Mouse (Mus musculus) layer of hippocampus, postnatal 25 days (tissue): Measurements from ENCODE around the gene Fam83d. TPM values are rescaled to one million over a fixed set of nuclear protein-coding genes. Genes with fewer than 3 reads are reported as not detected.
A peak's percentile ranks its signal among the peaks of the same experiment; 100 is the strongest.
"Not testable (repeated sequence)": the region's sequence is repeated elsewhere in the genome, so short reads cannot be mapped to it uniquely, and the experiment has no call there.

ENCODE experiments used
- DNase-seq, 2 experiments: peaks; one replicate each; pipeline ENCODE4 v3.0.0; 2022; ENCODE audit warnings: mixed read lengths in 2 of 2, low spot score in 1 of 2; ENCODE audit errors: extremely low spot score in 1 of 2
- total RNA-seq, 2 experiments: library from RNA; stranded (reverse); gene quantifications; 2 replicates each; pipeline ENCODE4 v1.2.3; 2021

Fam83d gene
- 1 to 10 TPM; 5.2 to 6.5 TPM for total RNA-seq

GRCm38 (mm10) chr2:158767742-158768339 lies at the start of gene Fam83d:
TSS of gene Fam83d (plus strand) at chr2:158768093.
- DNase-seq, result peak; percentile 85 to 89

DNA sequence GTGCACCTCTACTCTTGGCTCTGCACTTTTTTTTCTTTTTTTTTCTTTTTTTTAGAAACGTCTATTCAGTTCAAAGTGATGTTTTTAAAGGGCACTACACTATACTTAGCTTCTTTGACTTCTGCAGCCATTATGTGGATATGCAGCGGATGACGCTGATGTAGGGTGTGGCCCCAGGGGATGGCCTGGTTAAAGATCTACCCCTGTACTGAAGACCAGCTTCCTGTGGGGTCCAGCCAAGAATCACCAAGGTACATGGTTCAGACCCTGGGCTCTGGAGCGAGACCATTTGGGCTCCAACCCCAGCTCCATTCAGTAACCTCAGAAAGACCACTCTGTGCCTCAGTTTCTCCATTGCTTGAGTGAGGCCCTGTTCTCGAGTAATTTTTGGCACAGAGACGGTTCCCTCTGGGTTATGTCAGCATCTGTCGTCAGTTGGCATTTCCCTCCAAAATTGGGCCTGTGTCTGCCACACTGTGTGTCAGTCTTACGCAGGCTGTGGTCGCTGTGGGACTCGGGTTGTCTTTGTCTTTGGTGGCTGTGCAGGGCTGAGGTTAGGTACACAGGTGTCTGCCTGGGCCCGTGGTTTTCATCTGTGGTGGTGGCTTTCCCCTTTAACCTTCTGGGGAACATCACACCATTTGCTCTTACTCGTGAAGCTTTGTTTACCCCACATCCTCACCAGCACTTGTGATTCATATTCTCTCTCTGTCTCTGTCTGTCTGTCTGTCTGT lies 48.9 kb upstream of the Fam83d start:
- no peak for DNase-seq

DNA sequence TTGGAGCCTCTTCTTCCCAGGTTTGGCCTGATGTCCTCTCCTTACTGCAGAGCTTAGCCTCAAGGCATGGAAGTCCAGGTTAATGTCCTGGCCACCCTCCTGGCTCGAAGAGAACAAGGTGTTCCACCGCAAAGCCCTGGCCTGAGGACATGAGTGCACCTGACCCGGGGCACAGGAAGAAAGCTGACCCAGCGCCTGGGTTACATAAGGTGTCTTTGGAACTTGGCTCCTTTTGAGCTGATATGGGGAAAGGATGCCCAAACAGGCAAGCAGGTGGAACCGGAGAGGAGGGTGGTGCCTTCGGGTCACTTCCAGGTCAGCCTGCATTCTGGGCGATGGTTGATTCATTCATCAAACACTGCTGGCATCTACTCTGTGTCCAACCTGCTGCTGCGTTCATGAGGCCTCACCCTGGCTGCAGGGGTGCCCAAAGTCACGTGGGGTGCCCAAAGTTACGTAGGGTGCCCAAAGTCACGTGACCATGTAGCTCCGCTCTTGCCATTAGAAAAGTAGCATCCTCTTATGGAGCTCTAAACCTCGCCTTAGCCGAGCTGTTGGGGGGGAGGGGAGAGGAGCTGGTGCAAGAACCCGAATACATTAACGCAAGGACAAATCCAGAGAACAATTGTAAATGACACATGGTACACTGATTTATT lies 47.0 kb upstream of the Fam83d start:
- DNase-seq, result no peak

GRCm38 (mm10) chr2:158721481-158721880 lies 46.4 kb upstream of the Fam83d start:
- no peak for DNase-seq

GRCm38 (mm10) chr2:158722135-158722534 lies 45.8 kb upstream of the Fam83d start:
- DNase-seq, result no peak

DNA sequence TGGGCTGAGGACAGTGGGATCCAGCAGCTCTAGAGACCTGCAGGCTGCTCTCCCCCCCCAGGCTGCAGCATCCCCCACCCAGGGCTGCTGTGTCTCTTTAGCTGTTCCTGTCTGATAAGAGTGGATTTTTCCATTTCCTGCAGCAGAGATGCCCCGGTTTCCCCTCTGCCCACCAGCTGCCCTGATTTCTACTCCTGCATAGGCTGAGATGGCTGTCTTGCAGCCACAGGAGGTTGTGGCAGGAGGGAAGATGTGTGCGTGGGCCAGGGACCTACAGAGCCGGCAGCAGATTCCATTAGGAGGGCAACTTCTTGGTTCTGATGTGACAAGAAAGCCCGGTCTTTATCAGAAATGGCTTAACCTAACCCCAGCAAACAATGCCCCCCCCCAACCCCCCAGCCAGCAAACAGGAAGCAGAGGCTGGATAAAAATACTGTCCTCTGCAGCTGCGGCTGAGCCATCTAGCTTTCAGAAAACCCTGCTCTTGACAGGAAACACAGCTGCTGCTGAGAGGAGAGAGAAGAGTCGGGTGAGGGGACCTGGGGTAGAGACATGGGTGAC lies 44.8 kb upstream of the Fam83d start:
- DNase-seq, result no peak

DNA sequence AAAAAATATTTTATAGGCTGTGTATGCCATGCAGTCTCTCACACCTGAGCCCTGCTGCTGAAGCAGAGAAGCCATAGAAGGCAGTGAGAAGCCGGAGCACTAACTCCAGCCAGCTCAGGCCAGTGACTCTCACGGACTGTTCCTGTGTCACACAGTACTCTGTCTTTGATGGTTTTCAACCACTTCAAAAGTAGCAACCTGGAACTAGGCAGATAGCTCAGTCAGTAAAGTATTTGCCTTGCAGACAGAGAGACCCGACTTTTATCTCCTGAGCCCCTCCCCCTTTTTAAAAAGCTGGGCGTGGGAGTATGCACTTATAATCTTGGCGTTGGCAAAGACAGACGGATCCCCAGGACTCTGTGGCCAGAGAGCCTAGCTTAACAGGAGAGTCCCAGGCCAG lies 44.1 kb upstream of the Fam83d start:
- no peak for DNase-seq

DNA sequence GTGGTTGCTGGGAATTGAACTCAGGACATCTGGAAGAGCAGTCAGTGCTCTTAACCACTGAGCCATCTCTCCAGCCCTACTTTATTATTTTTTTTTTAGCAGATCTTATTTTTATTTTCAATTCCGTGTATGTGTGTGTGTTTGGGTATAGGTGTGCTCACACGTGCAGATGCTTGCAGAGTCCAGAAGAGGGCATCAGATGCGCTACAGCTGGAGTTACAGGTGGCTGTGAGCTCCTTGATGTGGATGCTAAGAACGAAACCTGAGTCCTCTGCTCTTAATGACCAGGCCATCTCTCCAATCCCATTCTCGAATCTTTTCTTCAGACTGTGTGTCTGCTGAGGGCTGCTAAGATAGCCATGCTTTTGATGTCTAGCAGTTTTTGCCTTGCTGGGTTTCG lies 41.6 kb upstream of the Fam83d start:
- no peak for DNase-seq

GRCm38 (mm10) chr2:158728061-158728815 lies 39.7 kb upstream of the Fam83d start:
- no peak for DNase-seq

GRCm38 (mm10) chr2:158730896-158731295 lies 37.0 kb upstream of the Fam83d start:
- no peak for DNase-seq

GRCm38 (mm10) chr2:158732521-158732920 lies 35.4 kb upstream of the Fam83d start:
- no peak for DNase-seq

DNA sequence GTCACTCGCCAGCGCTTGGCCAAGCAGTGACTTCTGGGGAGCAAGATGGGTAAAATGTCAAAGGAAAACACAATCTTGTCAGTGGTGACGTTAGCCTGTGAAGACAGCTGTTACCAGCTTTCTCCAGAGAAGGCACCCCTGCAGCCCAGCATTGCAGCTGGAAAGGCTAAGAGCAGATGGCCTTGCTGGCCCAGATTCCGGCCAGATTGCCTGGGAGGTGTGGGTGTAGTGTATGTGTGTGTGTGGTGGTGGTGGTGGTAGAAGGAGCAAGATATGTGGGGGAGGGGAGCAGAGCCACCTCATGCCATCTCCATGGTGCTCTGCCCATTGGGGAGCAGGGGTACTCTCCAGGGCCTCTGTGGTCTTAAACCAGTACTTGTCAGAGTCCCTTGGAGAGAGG lies 34.8 kb upstream of the Fam83d start:
- DNase-seq, result no peak

GRCm38 (mm10) chr2:158733914-158734313 lies 34.0 kb upstream of the Fam83d start:
- no peak for DNase-seq

DNA sequence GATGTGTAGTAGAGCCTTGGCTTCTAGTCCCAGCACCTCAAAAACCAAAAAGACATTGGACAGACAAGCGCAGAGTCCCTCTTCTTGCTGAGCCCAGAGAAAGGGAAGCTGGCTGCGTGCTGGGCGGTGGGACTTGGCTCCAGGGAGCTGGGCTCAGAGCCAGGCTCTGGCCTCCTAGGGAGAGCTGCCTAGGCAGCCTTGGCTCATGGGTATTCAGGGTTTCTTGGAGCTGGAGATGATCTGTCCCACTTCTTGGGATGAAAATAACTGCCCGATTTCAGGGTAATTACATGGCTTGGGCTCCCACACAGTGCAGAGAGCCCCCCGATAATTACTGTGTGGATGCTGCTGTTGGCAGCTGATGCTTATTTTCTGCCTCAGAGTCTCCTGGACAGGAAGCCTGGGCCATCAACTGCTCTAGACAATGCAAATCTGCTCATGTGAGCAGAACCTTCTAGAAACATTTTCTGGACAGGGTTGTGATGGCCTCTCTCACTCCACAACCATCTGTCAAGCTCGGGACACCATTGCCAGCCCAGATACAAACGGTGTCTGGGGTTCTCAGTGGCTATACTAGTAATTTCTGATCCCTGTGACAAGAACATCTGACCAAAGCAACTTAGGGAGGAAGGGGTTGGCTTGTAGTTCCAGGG lies 33.3 kb upstream of the Fam83d start:
- DNase-seq, result peak in 1 of 2 experiments; percentile 51

GRCm38 (mm10) chr2:158735340-158735739 lies 32.6 kb upstream of the Fam83d start:
- DNase-seq, result no peak

DNA sequence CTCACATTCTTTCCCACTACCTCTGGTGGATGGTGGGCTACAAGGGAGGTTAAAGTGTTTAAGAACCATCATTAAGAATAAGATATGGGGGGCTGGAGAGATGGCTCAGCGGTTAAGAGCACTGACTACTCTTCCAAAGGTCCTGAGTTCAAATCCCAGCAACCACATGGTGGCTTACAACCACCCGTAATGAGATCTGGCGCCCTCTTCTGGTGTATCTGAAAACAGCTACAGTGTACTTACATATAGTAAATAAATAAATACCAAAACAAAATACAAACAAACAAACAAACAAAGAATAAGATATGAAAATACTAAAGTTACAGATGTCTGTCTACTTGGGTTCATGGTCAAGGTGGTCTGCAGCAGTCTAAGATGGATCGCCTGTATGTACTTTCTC lies 31.6 kb upstream of the Fam83d start:
- not testable (repeated sequence) for DNase-seq

DNA sequence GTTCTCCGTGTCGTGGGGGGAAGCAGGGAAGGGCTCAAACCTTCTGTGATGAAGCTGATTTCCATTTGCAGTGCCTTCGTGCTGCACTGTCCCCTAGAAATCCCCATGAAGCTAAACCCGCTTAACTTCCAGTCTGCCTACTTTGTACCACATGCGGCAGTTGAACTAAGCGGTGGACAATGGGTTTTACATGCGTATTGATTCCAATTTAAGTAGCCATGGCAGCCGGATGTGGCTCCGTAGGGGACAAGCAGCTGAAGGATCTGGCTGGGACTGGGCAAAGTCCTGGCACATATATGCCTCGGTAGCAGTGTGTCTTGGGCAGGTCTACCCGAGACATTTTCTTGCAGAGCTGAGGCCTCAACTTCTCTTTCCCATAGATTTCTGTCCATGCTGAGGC lies 29.3 kb upstream of the Fam83d start:
- DNase-seq, result no peak

GRCm38 (mm10) chr2:158739113-158739512 lies 28.8 kb upstream of the Fam83d start:
- DNase-seq, result no peak

DNA sequence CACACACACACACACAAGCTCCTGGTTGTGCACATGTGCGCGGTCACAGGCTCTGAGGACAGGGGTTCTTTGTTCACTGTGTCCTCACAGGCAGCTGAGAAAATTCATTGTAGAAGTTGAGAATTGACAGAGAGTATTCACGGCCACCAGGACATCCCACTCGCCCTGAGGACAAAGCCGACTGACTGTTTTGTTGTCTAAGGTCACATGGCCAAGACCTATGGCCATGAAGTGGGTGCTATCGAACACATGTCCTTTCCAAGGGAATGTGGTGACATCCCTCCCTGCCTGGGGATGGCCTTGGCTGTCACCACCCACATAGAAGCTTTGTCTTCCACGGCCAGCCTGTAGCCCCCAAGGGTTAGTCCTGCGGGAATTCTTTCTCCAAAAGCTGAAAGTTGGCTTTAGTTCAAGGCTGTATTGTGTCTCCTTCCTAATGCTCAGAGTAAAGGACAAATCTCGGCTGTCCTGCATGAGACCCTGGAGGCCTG lies 26.8 kb upstream of the Fam83d start:
- DNase-seq, result no peak

- no peak for DNase-seq
Measured at GRCm38 (mm10) chr2:158742431-158742830, 25.5 kb upstream of the Fam83d start.
